Mouse (Mus musculus) layer of hippocampus, postnatal 36 days (tissue): ENCODE measurements at regions not wholly inside any gene's neighbourhood (a gene's known extent, or its start where the extent isn't known, plus 50 kb on each side); places are given as distances from the start of the nearest gene placed in this dataset.

Source experiments
- DNase-seq, 2 experiments: peaks; one replicate each; pipeline ENCODE4 v3.0.0; 2022

DNA sequence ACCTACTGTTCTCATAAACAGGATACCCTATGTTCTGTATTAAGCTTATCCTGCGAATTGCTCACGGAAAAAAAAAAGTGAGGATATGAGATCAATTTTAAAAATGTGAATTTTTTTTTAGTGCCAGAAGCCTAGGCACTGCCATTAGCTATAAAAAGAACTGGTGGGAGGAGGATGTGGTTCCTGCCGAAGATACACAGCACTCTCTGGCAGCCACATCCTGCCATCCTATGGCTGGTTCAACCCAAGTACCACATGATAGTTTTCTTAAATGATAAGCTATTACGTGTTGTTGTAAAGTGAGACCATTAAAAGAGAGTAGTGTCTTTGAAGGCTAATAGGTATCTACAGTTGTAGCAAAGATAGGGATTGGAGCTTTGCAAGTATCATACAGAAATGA is 58.2 kb upstream of the Ppp3ca start:
- DNase-seq: no peak

DNA sequence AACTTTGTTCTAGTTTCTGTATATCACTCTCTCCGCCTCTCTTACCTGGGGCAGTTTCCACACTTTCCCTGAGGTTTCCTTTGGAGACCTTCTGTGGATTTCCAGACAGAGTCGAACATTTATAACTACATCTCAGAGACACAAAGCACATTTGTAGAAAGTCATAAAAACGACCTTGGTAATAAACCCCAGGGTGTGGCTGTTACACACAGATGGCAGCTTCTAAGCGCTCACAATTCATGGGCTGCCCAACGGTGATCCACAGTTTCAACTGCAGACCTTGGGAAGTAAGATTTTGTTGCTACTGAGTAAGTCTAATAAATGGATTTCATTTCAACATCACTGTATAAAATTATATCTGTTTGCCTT is 59.4 kb upstream of the Ppp3ca start:
- no peak for DNase-seq

DNA sequence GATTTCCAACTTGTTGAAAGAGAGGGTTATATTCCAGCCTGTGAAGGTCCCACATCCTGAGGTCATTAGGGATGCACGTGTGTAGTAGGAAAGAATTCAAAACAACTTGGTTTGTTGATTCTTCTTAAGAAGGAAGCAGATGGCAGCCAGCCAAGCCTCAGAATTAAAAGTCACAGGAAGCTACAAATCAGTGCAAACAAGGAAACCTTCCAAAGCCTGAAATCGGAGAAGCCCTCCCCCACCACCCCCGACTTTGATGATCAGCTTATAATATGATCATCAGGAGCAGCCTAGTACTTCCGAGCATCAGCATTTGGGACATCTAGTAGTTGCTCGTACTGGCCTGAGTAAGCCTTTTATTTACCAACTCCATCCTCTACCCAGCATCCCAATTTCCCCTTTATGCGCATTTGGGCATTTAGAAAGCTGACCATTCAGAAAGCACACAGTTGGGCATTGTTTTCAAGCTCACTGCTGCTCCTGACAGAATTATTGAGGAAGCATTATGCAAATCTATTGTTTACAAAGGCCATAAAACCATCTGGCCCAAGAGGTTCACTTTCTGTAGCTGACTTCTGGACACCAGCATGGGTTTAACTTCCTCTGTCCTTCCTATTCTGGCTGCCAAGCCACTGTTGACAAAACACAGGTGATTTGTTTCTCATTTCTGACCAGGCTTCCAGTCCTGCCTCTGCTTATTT is 59.9 kb upstream of the Ppp3ca start:
- DNase-seq: no peak

DNA sequence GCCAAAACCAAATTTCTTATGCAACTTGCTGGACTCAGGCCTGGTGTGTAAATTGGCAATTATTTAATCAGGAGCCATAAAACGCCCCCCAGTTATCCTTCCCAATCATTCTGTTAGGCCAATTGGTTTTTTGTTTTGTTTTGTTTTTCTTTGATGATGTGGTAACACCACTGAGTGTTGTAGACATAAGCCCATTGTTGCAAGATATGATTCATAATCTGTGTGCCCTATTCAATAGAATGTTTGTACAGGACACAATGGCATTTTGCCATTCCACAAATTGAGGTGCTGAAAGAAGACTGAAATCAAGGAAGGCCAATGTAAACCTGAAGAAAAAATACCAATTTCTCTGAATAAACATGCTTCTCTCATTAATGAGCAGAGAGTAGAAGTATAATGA is 68.2 kb upstream of the Ppp3ca start:
- DNase-seq: no peak

DNA sequence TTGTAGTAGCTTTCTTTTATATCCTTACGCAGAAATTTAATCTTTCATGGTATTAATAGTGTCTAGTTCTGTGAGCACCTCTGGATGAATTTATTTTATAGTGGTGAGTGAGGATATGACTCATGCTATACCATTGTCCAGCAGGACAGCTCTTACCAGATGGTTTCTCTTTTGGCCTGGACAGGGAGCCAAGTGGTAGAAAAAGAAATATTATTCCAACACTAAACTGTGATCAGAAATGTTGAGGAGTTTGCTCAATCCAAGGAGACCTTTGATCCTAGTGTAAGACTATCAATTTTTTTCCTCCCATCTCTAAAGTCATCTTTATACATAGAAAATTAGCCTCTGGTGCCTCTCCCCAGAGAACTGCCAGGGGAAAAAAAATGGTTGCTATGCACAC is 86.0 kb upstream of the Ppp3ca start:
- no peak for DNase-seq

DNA sequence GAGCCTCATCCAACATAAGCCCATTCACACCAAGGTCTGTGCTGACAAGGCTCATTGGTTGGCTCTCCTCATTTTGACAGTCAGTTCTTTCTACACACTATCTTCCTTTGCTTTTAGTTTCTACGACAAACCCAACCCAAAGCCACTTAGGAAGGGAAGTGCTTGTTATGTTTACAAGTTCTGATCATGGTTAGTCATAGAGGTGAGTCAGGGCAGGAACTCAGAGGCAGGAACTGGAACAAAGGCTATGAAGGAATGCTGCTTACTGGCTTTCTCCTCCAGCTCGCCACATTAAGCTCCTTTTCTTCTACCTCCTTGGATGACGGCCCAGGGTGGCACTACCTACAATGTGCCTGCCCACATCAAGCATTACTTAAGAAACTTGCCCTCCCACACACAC is 91.9 kb upstream of the Ppp3ca start:
- DNase-seq: no peak

DNA sequence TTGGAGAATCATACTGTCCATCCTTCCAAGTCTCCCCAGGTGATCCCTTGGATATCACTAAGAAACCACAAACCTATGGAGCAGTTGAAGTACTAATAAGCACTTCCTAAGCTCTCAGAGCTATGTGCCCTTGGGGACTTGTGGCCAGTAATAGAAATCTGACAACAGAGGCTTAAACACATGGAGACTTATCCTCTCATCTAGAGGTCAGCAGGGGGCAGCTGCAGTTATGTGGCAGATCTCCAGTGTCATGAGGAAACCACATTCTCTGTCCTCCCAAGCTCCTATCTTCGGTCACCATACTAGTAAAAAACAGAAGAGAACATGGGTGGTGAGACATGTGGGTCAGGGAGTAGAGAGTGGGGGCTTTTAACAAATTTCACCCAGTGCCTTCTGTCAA is 99.4 kb upstream of the Ppp3ca start:
- DNase-seq: no peak

DNA sequence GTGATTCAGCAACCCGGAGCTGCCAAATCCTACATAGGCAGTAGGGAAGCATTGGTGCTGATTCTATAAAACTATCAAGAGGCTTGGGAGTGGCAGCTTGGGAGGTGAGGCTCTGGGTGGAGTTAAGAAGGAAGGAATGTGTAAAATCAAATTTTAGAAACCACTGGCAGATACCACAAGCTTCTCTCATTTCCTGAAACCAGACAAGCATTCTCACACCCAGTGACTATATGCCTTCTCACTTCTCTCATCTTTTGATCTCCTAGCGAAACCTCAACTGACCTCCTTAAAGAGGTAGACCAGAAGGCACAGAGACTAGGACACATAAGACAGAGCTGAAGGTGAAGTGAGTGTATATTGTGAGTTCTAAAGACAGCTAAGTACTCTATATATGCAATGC is 113.4 kb upstream of the Ppp3ca start:
- no peak for DNase-seq

DNA sequence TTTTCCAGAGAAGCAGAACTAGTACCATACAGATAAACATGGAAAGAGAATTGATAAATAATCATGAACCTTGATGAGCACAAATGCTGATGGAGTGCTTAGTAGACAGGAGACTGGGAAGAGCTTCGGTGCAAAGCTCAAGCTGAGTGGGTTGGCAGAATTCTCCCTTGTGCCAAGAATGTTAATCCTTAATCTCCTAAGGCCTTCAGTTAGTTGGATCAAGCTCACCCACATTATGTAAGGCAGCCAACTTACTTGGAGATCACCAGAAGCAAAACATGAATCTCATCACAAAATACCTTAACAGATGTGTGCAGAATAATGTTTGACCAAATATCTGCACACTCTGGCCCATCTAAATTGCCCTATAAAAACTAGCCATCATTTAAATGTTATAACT is 120.5 kb upstream of the Ppp3ca start:
- no peak for DNase-seq

DNA sequence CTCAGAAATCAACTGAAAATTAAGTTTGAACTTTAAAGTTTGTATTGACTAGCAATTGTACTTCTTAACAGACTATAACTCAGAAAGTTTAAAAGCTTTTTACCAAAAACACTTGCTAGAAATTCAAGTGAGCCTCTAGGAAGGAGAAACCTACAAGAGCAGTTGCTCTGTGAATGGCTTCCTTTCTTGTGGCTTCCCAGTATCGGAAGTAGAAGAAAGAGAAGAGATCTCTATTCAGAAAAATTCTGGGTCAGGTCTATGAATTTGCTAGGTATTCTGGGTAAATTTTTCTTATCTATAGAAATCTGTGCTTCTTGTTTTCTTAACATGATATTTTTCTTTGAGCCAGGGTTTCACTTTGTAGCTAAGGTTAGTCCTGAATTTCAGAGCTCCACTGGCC is 138.3 kb upstream of the Ppp3ca start:
- no peak for DNase-seq

DNA sequence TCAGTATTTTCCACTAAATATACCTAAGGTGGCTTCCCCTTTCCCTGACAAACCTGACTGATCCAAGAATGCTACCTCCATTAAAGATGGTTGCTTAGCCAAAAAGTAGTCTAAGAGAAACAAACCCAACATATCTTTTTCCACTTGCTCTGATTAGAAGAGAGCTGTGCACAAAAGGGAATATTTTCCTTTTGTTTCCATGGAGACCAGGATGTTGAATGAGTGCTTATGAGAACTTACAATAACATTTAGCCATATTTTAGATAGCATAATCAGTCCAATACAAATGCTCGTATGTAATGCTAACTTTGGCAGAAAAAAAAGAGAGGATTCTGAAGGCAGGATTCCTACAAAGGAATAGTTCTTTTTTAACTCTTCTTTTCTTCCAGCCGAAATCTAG is 161.3 kb upstream of the Ppp3ca start:
- DNase-seq: no peak

DNA sequence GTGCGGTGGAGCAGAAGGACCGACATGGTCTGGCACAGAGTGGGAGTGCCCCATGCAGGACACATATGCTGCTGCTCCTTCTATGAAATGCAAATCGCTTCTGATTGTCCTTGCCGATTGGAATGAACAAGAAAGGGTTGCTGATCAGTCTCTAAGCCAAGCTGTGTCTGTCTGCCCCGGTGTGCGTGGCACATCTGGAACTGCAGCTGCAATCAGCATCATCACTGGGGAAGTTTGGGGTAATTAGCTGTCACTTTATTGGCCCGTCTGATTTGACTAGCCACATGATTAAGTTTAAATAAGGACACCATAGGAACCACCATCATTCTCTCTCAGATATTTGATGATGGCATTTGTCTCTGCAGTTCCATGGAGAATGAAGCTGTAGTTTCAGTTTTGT is 162.9 kb upstream of the Ppp3ca start:
- DNase-seq: no peak

DNA sequence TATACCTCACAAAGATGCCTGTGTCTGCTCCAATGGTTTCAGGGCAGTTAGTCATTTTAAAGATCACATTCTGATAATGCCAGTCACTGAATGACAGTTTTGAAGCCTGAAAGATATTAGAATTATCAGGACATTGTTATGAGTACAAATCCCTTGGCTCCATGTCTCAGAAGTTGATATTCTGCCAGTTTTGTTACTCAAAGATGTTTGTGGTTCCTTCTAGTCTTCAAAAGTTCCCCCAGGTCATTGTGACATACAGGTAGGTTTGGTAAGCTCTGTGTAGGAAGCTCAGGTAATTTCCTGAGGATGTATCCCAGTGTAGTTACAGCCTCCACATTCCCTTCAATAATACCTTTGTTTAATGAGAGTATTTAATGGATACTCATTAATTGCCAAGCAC is 169.0 kb upstream of the Bank1 start:
- no peak for DNase-seq

DNA sequence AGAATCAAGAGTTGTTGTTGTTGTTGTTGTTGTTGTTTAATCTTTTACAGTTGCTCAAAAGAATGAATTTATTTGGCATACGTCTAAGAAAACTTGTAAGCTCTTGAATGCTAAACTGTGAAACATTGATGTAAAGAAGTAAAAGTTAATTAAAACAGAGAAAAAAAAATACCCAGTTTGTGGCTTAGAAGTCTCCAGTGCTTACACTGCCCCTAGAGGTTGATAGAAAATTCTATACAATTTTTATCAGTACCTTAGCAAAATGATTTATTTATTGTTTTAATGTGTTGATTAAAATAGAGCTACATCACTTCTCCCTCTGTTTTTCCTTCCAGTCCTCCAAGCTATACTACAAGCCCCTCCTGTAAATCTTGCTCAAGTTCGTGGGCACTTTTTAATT is 165.8 kb upstream of the Bank1 start:
- DNase-seq: no peak

DNA sequence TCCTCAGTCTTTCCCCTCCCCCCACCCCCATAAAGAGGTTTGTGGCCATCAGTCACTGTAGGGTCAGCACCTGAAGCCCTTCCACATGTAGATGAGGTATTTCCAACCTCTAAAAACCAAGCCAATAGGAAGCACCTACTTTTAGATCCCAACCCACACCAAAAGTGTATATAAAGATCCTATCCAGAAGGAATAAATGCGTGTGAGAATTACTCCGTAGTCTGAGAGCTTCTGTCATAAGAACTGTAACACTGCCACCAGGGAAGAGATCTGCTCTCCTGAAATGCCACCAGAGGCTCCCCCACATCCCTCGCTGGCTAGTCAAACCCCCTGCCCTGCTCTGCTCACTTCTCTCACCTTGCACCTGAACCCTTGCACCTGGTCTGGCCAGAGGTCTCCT is 145.8 kb upstream of the Bank1 start:
- DNase-seq: no peak

DNA sequence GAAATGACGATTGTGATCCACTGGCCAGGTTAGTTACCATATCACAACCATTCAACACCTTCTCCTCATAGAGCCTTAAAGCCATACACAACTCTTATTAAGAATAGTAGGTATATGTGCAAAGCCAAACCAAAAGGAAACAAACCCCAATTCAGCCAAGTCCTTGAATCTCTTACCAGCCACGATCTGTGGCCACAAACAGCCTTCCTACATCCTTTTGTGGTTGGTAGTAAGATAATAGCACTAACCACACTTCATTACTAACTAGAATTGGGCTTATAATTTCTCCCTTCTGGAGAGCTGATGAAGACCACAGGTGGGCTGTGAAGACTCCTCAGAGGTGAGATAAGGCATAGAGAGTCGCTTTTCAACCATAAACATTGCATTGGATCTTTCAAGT is 136.9 kb upstream of the Bank1 start:
- DNase-seq: no peak

DNA sequence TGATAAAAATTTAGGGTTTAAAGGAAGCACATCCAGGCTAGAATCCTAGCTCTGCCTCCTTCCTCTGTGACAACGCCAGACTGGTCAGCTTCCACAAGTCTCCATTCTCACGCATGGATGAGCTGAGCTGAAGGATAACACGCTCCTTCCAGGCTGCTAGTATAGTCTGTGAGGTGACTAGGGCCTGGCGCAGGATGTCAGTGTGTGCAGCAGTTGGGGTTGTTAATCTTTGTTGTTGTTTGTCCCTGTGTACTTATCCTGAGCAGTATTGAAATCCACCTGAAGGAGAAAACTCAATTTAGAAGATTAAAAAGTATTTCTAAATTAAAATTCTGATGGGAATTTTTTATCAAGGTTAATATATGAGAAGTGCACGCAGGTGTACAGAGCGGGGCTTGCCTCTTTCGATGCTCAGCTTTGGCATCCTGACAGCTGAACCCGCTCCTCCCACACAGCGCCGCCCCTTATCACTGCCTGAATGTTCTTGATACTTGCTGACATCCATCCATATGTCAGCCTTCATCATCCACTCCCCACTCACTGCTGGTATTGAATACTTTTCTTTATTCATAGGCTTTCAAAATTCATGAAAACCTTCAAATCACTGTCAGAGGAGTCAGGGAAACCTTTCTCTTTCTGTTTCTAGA is 130.7 kb upstream of the Bank1 start:
- DNase-seq: peak; percentile 42 to 58

DNA sequence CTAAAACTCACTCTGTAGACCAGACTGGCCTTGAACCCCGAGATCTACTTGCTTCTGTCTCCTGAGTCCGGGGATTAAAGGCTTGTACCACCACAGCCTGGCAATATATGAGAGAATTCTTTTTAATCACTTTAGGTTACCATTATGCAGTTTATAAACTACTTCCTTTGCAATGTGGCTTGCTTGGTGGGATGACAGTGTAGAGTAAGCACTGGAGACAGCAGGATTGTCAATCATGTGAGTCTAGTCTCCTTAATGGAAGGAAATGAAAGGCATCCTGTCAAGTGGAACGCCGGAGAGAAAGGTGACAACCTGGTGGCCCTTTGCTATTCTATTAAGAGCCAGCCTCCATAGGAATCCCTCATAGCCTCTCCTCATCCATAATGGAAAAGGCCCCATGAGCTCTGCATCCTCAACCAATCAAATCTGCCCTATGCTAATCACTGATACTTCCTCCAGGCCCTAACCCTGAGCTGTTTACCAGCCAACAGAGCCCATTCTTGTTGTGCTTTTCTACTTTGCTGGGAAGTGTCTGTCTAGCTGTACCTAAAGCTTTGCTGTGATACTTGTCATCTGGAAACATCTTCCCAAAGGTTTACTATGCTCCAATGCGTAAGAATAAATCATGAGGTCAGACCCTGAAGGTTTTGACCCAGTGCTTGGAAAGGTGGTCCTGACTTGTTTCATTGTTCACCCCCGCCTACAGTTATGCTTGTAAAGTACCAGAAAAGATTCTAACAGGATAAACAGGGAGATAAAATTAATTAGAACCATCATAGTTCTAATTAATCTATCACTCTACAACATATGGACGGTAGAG is 130.0 kb upstream of the Bank1 start:
- no peak for DNase-seq

DNA sequence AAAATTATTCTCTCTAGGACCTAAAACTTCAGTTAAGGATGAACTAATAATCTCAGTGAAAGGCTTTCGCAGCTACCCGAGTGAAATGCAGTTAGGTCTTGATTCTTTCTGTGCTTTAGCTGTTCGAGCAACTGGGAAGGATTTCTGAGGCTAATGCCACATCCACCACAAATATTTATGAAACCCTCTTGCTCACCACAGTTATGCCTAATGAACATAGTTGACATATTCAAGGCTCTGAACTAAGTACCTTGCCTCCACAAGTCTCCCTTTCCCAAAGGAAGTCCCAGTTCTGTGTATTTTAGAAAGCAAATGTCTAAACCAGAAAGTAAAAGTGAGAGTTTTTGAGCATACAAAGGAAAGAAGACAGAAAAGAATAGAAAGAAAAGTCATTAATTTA is 129.1 kb upstream of the Bank1 start:
- DNase-seq: no peak

DNA sequence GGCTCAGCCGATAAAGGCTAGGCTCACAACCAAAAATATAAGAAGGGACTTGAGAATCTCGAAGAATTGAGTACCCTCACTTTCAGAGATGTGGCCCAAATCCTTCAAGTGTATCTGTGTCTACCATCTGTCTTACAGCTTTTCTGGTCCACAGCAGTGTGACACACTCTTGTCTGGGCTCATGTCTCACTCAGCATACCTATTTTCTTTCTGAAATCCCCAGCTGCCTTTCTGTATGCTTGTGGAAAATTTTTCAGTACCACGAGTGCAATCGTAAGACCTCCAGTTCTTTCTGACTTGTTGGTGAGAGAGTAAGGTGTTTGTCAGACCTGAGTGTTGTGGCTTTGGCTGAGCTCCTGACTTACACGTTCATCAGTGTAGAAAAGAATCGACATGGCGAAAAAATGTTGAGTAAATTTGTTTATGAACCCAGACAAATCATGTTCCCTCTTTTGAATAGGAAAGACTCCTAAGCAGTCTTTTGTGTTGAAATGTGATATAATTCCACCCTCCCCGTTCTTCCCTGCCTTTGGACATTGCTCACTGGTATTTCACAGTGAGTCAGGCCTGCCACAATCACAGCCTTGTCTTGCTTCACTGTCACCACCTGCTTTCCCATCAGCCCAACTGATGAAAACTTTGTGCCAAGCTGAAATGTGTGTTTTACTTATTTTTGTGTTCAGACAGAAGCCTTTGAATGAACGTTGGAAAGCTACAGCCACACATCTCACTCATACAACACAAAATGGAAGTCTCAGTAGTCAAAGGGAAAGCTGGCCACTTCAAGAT is 125.3 kb upstream of the Bank1 start:
- DNase-seq: no peak

DNA sequence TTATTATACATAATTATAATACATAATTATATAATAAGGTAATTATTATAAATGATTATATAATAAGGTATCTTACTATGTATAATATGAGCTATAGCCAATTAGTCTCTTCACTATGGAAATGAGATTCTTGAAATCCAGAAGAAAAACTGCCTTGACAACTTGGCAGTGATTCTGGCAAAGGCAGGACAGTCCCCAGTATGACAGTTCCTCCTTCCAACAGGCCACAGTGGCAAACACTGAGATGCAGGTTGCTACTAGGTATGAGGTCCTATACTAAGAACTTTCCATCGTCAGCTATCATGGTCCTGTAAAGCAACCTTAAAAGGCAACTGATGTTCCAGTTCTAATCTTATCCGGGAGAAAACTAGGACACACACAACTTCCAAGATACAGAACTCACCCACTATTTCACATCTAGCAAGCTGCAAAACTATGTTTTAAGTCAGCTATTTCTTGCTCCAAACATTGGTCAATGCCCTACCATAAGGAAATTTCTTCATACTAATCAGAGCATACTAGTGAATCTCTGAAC is 124.6 kb upstream of the Bank1 start:
- DNase-seq: no peak

DNA sequence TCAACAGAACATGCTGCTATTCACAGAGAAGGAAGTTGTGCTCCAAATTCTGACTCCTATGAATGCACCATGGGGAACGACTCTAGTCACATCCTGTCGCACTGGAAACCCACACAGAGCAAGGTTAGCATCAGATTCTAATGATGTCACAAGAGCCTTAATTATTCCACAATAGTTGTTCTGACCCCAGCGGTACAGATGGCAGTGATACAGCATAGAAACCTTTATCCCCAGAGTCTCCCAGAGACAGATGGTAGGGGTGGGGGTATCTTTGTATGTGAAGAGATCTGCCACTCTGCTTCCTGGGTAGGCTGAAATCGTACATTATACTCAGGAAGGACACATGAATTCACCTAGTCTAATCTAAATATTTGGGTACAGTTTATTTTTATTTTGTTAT is 123.5 kb upstream of the Bank1 start:
- no peak for DNase-seq

DNA sequence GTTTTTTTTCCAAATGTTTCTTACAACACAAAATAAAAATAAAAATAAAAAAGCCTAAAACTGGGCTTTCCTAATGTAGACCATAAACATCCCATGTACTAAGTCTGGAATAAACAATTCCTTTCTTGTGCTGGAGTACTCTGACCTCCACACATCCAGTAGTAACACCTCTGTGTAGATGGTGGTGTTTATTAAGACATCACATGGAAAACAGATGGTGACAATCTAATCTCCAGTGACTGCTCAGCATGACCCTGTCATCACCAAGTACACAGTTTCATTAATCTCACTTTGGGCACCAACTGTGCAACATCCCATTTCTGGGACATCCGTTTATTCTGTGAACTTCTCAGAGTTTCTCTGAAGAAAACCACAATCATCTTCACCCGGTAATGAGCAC is 118.7 kb upstream of the Bank1 start:
- DNase-seq: no peak
